Mouse (Mus musculus) spleen, adult 2 months (tissue): ENCODE measurements around the gene Gpr171.

ENCODE experiments used
- CTCF ChIP-seq: fragments of 200-500 bp; IDR thresholded peaks from 2 replicates; pipeline ENCODE4 v1.5.1; 2011; ENCODE audit warnings: mild to moderate bottlenecking, inconsistent platforms; ENCODE audit not compliant: insufficient read depth, insufficient read length, insufficient replicate concordance; ENCODE audit errors: extremely low read depth
- POLR2A ChIP-seq: fragments of 200-500 bp; IDR thresholded peaks from 2 replicates; pipeline ENCODE4 v1.6.1; 2011; ENCODE audit warnings: low read depth, low read length, inconsistent platforms

GRCm38 (mm10) chr3:59063431-59063830 is 38.2 kb downstream of the Gpr171 start:
- TF ChIP-seq POLR2A (no peak), CTCF (no peak)
